Mouse (Mus musculus): ENCODE data around the gene Lmx1a.

Gene Lmx1a

GRCm38 (mm10) chr1:167689232-167689261, at the start of gene Lmx1a:
TSS of gene Lmx1a (plus strand) at chr1:167689237.
- in situ Hi-C loops (cut with MboI, MseI): no loop called here

GRCm38 (mm10) chr1:167644866-167645537, 44.0 kb upstream of the Lmx1a start:
- in situ Hi-C loops (cut with MboI, MseI): loop anchor here (25.0 kb wide), 1 partner anchor 433 kb away; no protein-coding TSS in a partner anchor

- in situ Hi-C loops (cut with MboI, MseI): loop anchor here (25.0 kb wide), 1 partner anchor 436 kb away; no protein-coding TSS in a partner anchor
These were observed 40.4 kb upstream of the Lmx1a start for GRCm38 (mm10) chr1:167648670-167649069.

GRCm38 (mm10) chr1:167649122-167649633, 39.9 kb upstream of the Lmx1a start:
- in situ Hi-C loops (cut with MboI, MseI): loop anchor here (25.0 kb wide), 1 partner anchor 437 kb away; no protein-coding TSS in a partner anchor

GRCm38 (mm10) chr1:167652336-167652735, 36.7 kb upstream of the Lmx1a start:
- in situ Hi-C loops (cut with MboI, MseI): no loop called here

- in situ Hi-C loops (cut with MboI, MseI): no loop called here
These were observed 30.0 kb upstream of the Lmx1a start for GRCm38 (mm10) chr1:167659065-167659464.

GRCm38 (mm10) chr1:167660521-167661101, 28.4 kb upstream of the Lmx1a start:
- in situ Hi-C loops (cut with MboI, MseI): no loop called here

GRCm38 (mm10) chr1:167661123-167661522, 27.9 kb upstream of the Lmx1a start:
- in situ Hi-C loops (cut with MboI, MseI): no loop called here

- in situ Hi-C loops (cut with MboI, MseI): no loop called here
These were observed 25.9 kb upstream of the Lmx1a start for GRCm38 (mm10) chr1:167663136-167663535.

- in situ Hi-C loops (cut with MboI, MseI): no loop called here
These were observed 19.2 kb upstream of the Lmx1a start for GRCm38 (mm10) chr1:167669796-167670195.

- in situ Hi-C loops (cut with MboI, MseI): no loop called here
These were observed 16.5 kb upstream of the Lmx1a start for GRCm38 (mm10) chr1:167672433-167672987.

- in situ Hi-C loops (cut with MboI, MseI): no loop called here
These were observed 10.0 kb upstream of the Lmx1a start for GRCm38 (mm10) chr1:167679061-167679460.

- in situ Hi-C loops (cut with MboI, MseI): no loop called here
These were observed 1.1 kb upstream of the Lmx1a start for GRCm38 (mm10) chr1:167688001-167688346.

GRCm38 (mm10) chr1:167688347-167689231, 448 bp upstream of the Lmx1a start:
- in situ Hi-C loops (cut with MboI, MseI): no loop called here

- in situ Hi-C loops (cut with MboI, MseI): no loop called here
These were observed 463 bp downstream of the Lmx1a start for GRCm38 (mm10) chr1:167689262-167690137.

GRCm38 (mm10) chr1:167690138-167690710, 1.2 kb downstream of the Lmx1a start:
- in situ Hi-C loops (cut with MboI, MseI): no loop called here

GRCm38 (mm10) chr1:167690716-167691550, 1.9 kb downstream of the Lmx1a start:
- in situ Hi-C loops (cut with MboI, MseI): no loop called here

GRCm38 (mm10) chr1:167691911-167692682, 3.1 kb downstream of the Lmx1a start:
- in situ Hi-C loops (cut with MboI, MseI): no loop called here

GRCm38 (mm10) chr1:167692683-167693045, 3.6 kb downstream of the Lmx1a start:
- in situ Hi-C loops (cut with MboI, MseI): no loop called here
